Mouse (Mus musculus) neural tube, embryonic 12.5 days (tissue): ENCODE measurements around the gene Psenen. TPM values are rescaled to one million over a fixed set of nuclear protein-coding genes. Genes with fewer than 3 reads are reported as not detected.

ENCODE experiments used
- ATAC-seq: fragments of 200-750 bp; cut with Nextera tagmentation; 2 replicates; pipeline ENCODE4 v1.8.0; 2017; ENCODE audit warnings: low read depth, mild to moderate bottlenecking, moderate TSS enrichment, moderate library complexity; ENCODE audit not compliant: low FRiP score
- H3K27ac ChIP-seq: fragments of 300-500 bp; sonication (generic); 2 replicates; pipeline ENCODE4 v1.5.1; 2016
- H3K27me3 ChIP-seq: fragments of 300-500 bp; sonication (generic); replicated peaks from 2 replicates; pipeline ENCODE4 v1.6.1; 2016; ENCODE audit warnings: mild to moderate bottlenecking
- H3K36me3 ChIP-seq: fragments of 300-500 bp; sonication (generic); 2 replicates; pipeline ENCODE4 v1.6.1; 2016; ENCODE audit warnings: mild to moderate bottlenecking
- H3K4me1 ChIP-seq: fragments of 300-500 bp; sonication (generic); 2 replicates; pipeline ENCODE4 v1.6.1; 2016
- H3K4me2 ChIP-seq: fragments of 300-500 bp; sonication (generic); replicated peaks from 2 replicates; pipeline ENCODE4 v1.6.1; 2016; ENCODE audit warnings: mild to moderate bottlenecking
- H3K4me3 ChIP-seq: fragments of 300-500 bp; sonication (generic); 2 replicates; pipeline ENCODE4 v1.5.1; 2016
- H3K9ac ChIP-seq: fragments of 300-500 bp; sonication (generic); 2 replicates; pipeline ENCODE4 v1.6.1; 2016; ENCODE audit warnings: mild to moderate bottlenecking
- H3K9me3 ChIP-seq: fragments of 300-500 bp; sonication (generic); 2 replicates; pipeline ENCODE4 v1.6.1; 2016; ENCODE audit warnings: mild to moderate bottlenecking
- WGBS: fragments of 180-500 bp; shearing (Covaris S2); methylation state at CpG from one replicate; pipeline ENCODE4 v1.1.7; 2016; 5-methylcytosine and 5-hydroxymethylcytosine counted together
- microRNA-seq: library from miRNA; unstranded; fragments of <30 nt; microRNA quantifications from one replicate; pipeline ENCODE4, GENCODE M21; 2017
- polyA plus RNA-seq: library from polyadenylated mRNA; unstranded; fragments of >200 nt; fragmentation: Nextera tagmentation; extraction: Ambion mirVana; gene quantifications from 2 replicates; pipeline ENCODE4 v1.2.1, GENCODE M21; 2016

The Psenen gene
- polyA plus RNA-seq, 1 experiment from 2014 or later: 137 TPM

GRCm38 (mm10) chr7:30520856-30521255 is 42.6 kb downstream of the Psenen start:
- Histone ChIP-seq H3K9ac (no peak overlapping the region), H3K4me3 (no peak overlapping the region), H3K27ac (0 out of 2 replicates have a peak overlapping the region, but pooled peaks have one; percentile 27), H3K36me3 (peaks cover 38% of the 10 kb centered on the region), H3K27me3 (no peaks in the 10 kb centered on the region), H3K4me2 (no peak overlapping the region), H3K9me3 (no peaks in the 10 kb centered on the region), H3K4me1 (peaks cover 5% of the 10 kb centered on the region; the same call in 1 of the 2 replicates)
- ATAC-seq: no peak
- WGBS: 81% methylated on average over 5 of the region's 5 CpGs

GRCm38 (mm10) chr7:30520396-30520795 is 43.0 kb downstream of the Psenen start:
- no peak for ATAC-seq
- peaks cover 33% of the 10 kb centered on the region for H3K36me3 ChIP-seq
- no peak overlapping the region for H3K9ac ChIP-seq
- H3K27me3 ChIP-seq: peaks cover 4% of the 10 kb centered on the region; the same call in 1 of the 2 replicates
- no peak overlapping the region for H3K4me2 ChIP-seq
- H3K4me1 ChIP-seq: peaks cover 5% of the 10 kb centered on the region; the same call in 1 of the 2 replicates
- H3K9me3 ChIP-seq: no peaks in the 10 kb centered on the region
- no peak overlapping the region for H3K4me3 ChIP-seq
- WGBS: 72% methylated on average over 4 of the region's 4 CpGs
- H3K27ac ChIP-seq: no peak overlapping the region

- Histone ChIP-seq H3K4me2 (no peak overlapping the region), H3K4me3 (no peak overlapping the region), H3K4me1 (no peaks in the 10 kb centered on the region), H3K27ac (no peak overlapping the region), H3K36me3 (peaks cover 13% of the 10 kb centered on the region), H3K9me3 (no peaks in the 10 kb centered on the region), H3K27me3 (peaks cover 5% of the 10 kb centered on the region; the same call in 1 of the 2 replicates), H3K9ac (no peak overlapping the region)
- ATAC-seq: no peak
- WGBS: 47% methylated on average over 8 of the region's 8 CpGs
These were observed 45.1 kb downstream of the Psenen start for GRCm38 (mm10) chr7:30518325-30518724.

GRCm38 (mm10) chr7:30515003-30515760 is 48.2 kb downstream of the Psenen start:
- 62% methylated on average over 24 of the region's 24 CpGs for WGBS
- Histone ChIP-seq H3K36me3 (no peaks in the 10 kb centered on the region), H3K9ac (no peak overlapping the region), H3K27ac (no peak overlapping the region), H3K4me1 (no peaks in the 10 kb centered on the region), H3K4me2 (no peak overlapping the region), H3K4me3 (no peak overlapping the region), H3K27me3 (peaks cover 5% of the 10 kb centered on the region; the same call in 1 of the 2 replicates), H3K9me3 (no peaks in the 10 kb centered on the region)
- ATAC-seq: no peak

Small RNAs within 50 kb of the gene (microRNA-seq; reads per million reads assigned to microRNA genes)
- gene Gm38670 (1.1 reads per million), gene Mir3569 (not detected)

Other genes starting within 250 kb of the Psenen start
- 21.8 and 24.3 TPM in 2 replicates for gene Syne4, start 248.8 kb downstream of the Psenen start, polyA plus RNA-seq
- gene E130208F15Rik, start 241.9 kb downstream of the Psenen start, polyA plus RNA-seq: not detected in 2 replicates
- 25.9 and 26.7 TPM in 2 replicates for gene Sdhaf1, start 239.7 kb downstream of the Psenen start, polyA plus RNA-seq
- 10.7 and 11.1 TPM in 2 replicates for gene Lrfn3, start 200.9 kb downstream of the Psenen start, polyA plus RNA-seq
- 22.6 and 23.2 TPM in 2 replicates for gene Tyrobp, start 149.9 kb downstream of the Psenen start, polyA plus RNA-seq
- gene Hcst, start 143.8 kb downstream of the Psenen start, polyA plus RNA-seq: 0.72 and 1.2 TPM in 2 replicates
- 1.4 and 2.1 TPM in 2 replicates for gene Nfkbid, start 141.9 kb downstream of the Psenen start, polyA plus RNA-seq
- 368 and 386 TPM in 2 replicates for gene Aplp1, start 118.1 kb downstream of the Psenen start, polyA plus RNA-seq
- 13.5 and 14.6 TPM in 2 replicates for gene Kirrel2, start 105.9 kb downstream of the Psenen start, polyA plus RNA-seq
- gene Nphs1, start 105.3 kb downstream of the Psenen start, polyA plus RNA-seq: 2.0 and 3.3 TPM in 2 replicates
- gene Prodh2, start 70.0 kb downstream of the Psenen start, polyA plus RNA-seq: not detected in 2 replicates
- 78.3 and 90.0 TPM in 2 replicates for gene Arhgap33, start 28.6 kb downstream of the Psenen start, polyA plus RNA-seq
- gene Hspb6, start 11.4 kb downstream of the Psenen start, polyA plus RNA-seq: 5.4 and 6.0 TPM in 2 replicates
- 9.7 and 11.0 TPM in 2 replicates for gene Proser3, start 11.3 kb downstream of the Psenen start, polyA plus RNA-seq
- 52.8 and 53.4 TPM in 2 replicates for gene Lin37, start 3.8 kb downstream of the Psenen start, polyA plus RNA-seq
- 83.8 and 87.9 TPM in 2 replicates for gene U2af1l4, start 326 bp downstream of the Psenen start, polyA plus RNA-seq
- gene Gm49396, start 283 bp downstream of the Psenen start, polyA plus RNA-seq: 16.2 and 17.1 TPM in 2 replicates
- gene Igflr1, start 1.8 kb upstream of the Psenen start, polyA plus RNA-seq: 4.1 and 5.7 TPM in 2 replicates
- gene Kmt2b, start 25.1 kb upstream of the Psenen start, polyA plus RNA-seq: 12.2 and 13.7 TPM in 2 replicates
- 0.22 and 0.47 TPM in 2 replicates for gene Zbtb32, start 35.3 kb upstream of the Psenen start, polyA plus RNA-seq
- gene Upk1a, start 49.2 kb upstream of the Psenen start, polyA plus RNA-seq: 1.6 and 1.9 TPM in 2 replicates
- gene Cox6b1, start 62.5 kb upstream of the Psenen start, polyA plus RNA-seq: 912 and 934 TPM in 2 replicates
- gene Etv2, start 72.2 kb upstream of the Psenen start, polyA plus RNA-seq: not detected in 2 replicates
- gene Rbm42, start 86.7 kb upstream of the Psenen start, polyA plus RNA-seq: 163 and 167 TPM in 2 replicates
- 39.5 and 45.2 TPM in 2 replicates for gene Haus5, start 101.4 kb upstream of the Psenen start, polyA plus RNA-seq
- not detected in 2 replicates for gene Pmis2, start 108.0 kb upstream of the Psenen start, polyA plus RNA-seq
- not detected in 2 replicates for gene 2200002J24Rik, start 135.3 kb upstream of the Psenen start, polyA plus RNA-seq
- gene Atp4a, start 148.6 kb upstream of the Psenen start, polyA plus RNA-seq: 1.3 and 2.0 TPM in 2 replicates
- 185 and 194 TPM in 2 replicates for gene Tmem147, start 165.9 kb upstream of the Psenen start, polyA plus RNA-seq
- 1.4 and 1.5 TPM in 2 replicates for gene Gapdhs, start 180.1 kb upstream of the Psenen start, polyA plus RNA-seq
- gene Sbsn, start 187.8 kb upstream of the Psenen start, polyA plus RNA-seq: 1.1 and 2.6 TPM in 2 replicates
- gene Dmkn, start 200.1 kb upstream of the Psenen start, polyA plus RNA-seq: 0.24 and 0.38 TPM in 2 replicates
- not detected in 2 replicates for gene Krtdap, start 224.3 kb upstream of the Psenen start, polyA plus RNA-seq